Mouse (Mus musculus) hindbrain, embryonic 14.5 days (tissue): ENCODE measurements at regions not wholly inside any gene's neighbourhood (a gene's known extent, or its start where the extent isn't known, plus 50 kb on each side); places are given as distances from the start of the nearest gene placed in this dataset.

Source experiments
- ATAC-seq: fragments of 200-750 bp; cut with Nextera tagmentation; 2 replicates; pipeline ENCODE4 v1.8.0; 2017; ENCODE audit warnings: moderate number of reproducible peaks, mild to moderate bottlenecking, moderate TSS enrichment, moderate library complexity; ENCODE audit not compliant: low FRiP score
- DNase-seq: peaks from one replicate; pipeline ENCODE4 v3.0.0-alpha.2; 2015; ENCODE audit warnings: low spot score
- H3K27ac ChIP-seq: fragments of 300-500 bp; sonication (generic); 2 replicates; pipeline ENCODE4 v1.5.1; 2014; ENCODE audit warnings: mild to moderate bottlenecking, moderate library complexity
- H3K27me3 ChIP-seq: fragments of 300-500 bp; sonication (generic); 2 replicates; pipeline ENCODE4 v1.6.1; 2014; ENCODE audit warnings: mild to moderate bottlenecking, low read length, mixed read lengths; ENCODE audit not compliant: control insufficient read depth, insufficient read depth
- H3K36me3 ChIP-seq: fragments of 300-500 bp; sonication (generic); replicated peaks from 2 replicates; pipeline ENCODE4 v1.6.1; 2014; ENCODE audit not compliant: control insufficient read depth, insufficient read depth
- H3K4me1 ChIP-seq: fragments of 300-500 bp; sonication (generic); replicated peaks from 2 replicates; pipeline ENCODE4 v1.6.1; 2014; ENCODE audit warnings: antibody characterized with exemption, low read length, mixed read lengths; ENCODE audit not compliant: control insufficient read depth, insufficient read depth
- H3K4me2 ChIP-seq: fragments of 300-500 bp; sonication (generic); replicated peaks from 2 replicates; pipeline ENCODE4 v1.6.1; 2014; ENCODE audit warnings: mild to moderate bottlenecking, moderate library complexity
- H3K4me3 ChIP-seq: fragments of 300-500 bp; sonication (generic); replicated peaks from 2 replicates; pipeline ENCODE4 v1.5.1; 2014; ENCODE audit warnings: mild to moderate bottlenecking, low read length
- H3K9ac ChIP-seq: fragments of 300-500 bp; sonication (generic); 2 replicates; pipeline ENCODE4 v1.6.1; 2014
- H3K9me3 ChIP-seq: fragments of 300-500 bp; sonication (generic); 2 replicates; pipeline ENCODE4 v1.6.1; 2016; ENCODE audit warnings: low read length; ENCODE audit not compliant: control insufficient read depth
- WGBS: fragments of 180-500 bp; shearing (Covaris S2); extraction: QIAGEN DNeasy Blood & Tissue Kit; methylation state at CpG from one replicate; pipeline ENCODE4 v1.1.7; 2014; 5-methylcytosine and 5-hydroxymethylcytosine counted together

DNA sequence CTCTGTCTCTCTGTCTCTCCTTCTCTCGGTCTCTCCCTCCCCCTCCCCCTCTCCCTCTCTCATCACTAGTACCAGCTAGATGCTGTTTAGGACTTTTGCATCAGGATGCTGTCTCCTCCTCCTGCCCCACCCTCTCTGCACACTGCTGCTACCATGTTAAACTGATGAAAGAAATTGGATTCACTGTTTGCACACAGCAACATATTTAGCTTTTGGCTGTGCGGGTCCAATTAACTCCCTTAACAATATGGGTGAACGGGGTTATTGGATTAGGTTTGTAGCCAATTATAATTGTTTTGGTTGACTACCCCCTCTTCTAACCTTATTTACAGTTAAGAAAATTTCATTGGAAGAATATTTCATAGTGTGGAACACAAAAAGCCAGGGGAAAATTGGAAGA lies 424.0 kb upstream of the Sorcs1 start:
- DNase-seq, result no peak
- ATAC-seq, result no peak
- H3K9ac ChIP-seq, result no peak overlapping the region
- H3K27me3 ChIP-seq, result no peaks in the 10 kb centered on the region
- 69% methylated on average over 3 of the region's 3 CpGs for WGBS
- H3K9me3 ChIP-seq, result peaks cover 11% of the 10 kb centered on the region
- no peak overlapping the region for H3K4me2 ChIP-seq
- H3K4me1 ChIP-seq, result no peaks in the 10 kb centered on the region
- H3K27ac ChIP-seq, result no peak overlapping the region
- no peaks in the 10 kb centered on the region for H3K36me3 ChIP-seq
- no peak overlapping the region for H3K4me3 ChIP-seq

DNA sequence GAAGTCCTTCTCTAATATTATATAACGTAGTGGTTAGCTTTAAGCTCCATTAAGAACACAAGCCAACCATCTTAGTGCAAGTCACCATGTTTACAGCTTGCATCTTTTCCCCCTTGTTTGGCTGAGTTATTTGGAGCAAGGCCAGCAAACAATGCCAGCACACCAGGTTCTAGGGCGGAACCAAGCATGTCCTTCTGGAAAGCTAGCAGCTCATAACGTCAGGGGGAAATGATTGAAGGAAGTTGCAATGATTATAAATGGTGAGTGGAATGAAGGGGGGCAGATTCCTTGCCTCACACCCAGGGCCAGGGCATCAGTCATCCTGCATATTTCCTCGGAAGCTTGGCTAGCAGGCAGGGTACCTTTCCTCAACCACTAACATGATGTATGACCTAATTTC lies 396.3 kb upstream of the Sorcs1 start:
- ATAC-seq, result no peak
- Histone ChIP-seq H3K4me2 (no peak overlapping the region), H3K9me3 (no peaks in the 10 kb centered on the region), H3K4me1 (no peaks in the 10 kb centered on the region), H3K27ac (no peak overlapping the region), H3K9ac (no peak overlapping the region), H3K36me3 (no peaks in the 10 kb centered on the region), H3K27me3 (no peaks in the 10 kb centered on the region), H3K4me3 (no peak overlapping the region)
- no peak for DNase-seq
- 69% methylated on average over 4 of the region's 4 CpGs for WGBS

- WGBS, result 80% methylated on average over 5 of the region's 5 CpGs
- no peak overlapping the region for H3K27ac ChIP-seq
- H3K4me2 ChIP-seq, result no peak overlapping the region
- ATAC-seq, result no peak
- no peaks in the 10 kb centered on the region for H3K9me3 ChIP-seq
- no peaks in the 10 kb centered on the region for H3K4me1 ChIP-seq
- DNase-seq, result no peak
- no peaks in the 10 kb centered on the region for H3K27me3 ChIP-seq
- H3K9ac ChIP-seq, result no peak overlapping the region
- no peaks in the 10 kb centered on the region for H3K36me3 ChIP-seq
- no peak overlapping the region for H3K4me3 ChIP-seq
These were observed 381.7 kb upstream of the Sorcs1 start for GRCm38 (mm10) chr19:51059961-51060665.

GRCm38 (mm10) chr19:51043544-51043943 lies 365.1 kb upstream of the Sorcs1 start:
- H3K27ac ChIP-seq, result no peak overlapping the region
- H3K36me3 ChIP-seq, result no peaks in the 10 kb centered on the region
- 93% methylated on average over 3 of the region's 3 CpGs for WGBS
- no peaks in the 10 kb centered on the region for H3K4me1 ChIP-seq
- ATAC-seq, result no peak
- H3K27me3 ChIP-seq, result no peaks in the 10 kb centered on the region
- no peak overlapping the region for H3K4me2 ChIP-seq
- H3K4me3 ChIP-seq, result no peak overlapping the region
- no peaks in the 10 kb centered on the region for H3K9me3 ChIP-seq
- no peak overlapping the region for H3K9ac ChIP-seq
- DNase-seq, result no peak

DNA sequence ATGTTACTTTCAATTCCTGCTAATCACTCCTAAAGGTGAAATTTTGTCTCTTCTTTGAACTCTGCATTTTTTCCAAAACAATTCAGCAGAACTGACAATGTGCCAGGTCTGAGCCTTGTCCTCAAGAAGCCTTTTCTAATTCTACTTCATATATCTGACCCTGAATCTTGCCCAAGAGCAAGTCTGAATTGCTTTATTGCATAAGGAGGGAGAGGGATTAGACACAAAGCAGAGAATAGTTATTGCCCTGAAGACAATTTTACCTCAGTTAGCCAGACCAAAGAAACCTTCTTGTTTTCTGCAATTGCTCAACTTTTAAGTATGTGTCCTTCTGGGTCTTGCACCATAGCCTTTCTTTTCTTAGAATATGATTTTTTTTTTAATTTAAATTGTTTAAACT lies 316.0 kb upstream of the Sorcs1 start:
- no peaks in the 10 kb centered on the region for H3K9me3 ChIP-seq
- H3K4me2 ChIP-seq, result no peak overlapping the region
- no peak overlapping the region for H3K4me3 ChIP-seq
- no peaks in the 10 kb centered on the region for H3K4me1 ChIP-seq
- no peaks in the 10 kb centered on the region for H3K27me3 ChIP-seq
- H3K27ac ChIP-seq, result no peak overlapping the region
- ATAC-seq, result no peak
- no peak for DNase-seq
- no peaks in the 10 kb centered on the region for H3K36me3 ChIP-seq
- no peak overlapping the region for H3K9ac ChIP-seq

DNA sequence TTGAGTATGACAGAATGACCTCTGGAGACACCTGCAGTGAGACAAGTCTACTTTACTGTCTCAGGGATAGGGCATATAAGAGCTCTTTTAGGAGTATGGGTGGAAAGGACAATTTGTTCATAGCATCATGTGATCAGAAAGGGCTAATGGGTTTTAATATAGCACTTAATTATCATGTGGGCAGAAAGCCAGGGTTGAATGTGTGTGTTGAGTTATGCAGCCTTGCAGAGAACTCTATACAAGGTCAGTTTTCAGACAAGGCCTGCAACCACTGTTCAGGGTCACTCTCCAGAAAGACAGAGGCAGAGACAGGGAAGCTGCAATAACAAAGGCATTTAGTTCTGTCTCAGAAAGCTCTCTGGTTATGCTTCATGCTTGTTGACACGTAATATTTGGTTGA lies 292.6 kb upstream of the Sorcs1 start:
- no peaks in the 10 kb centered on the region for H3K9me3 ChIP-seq
- H3K4me1 ChIP-seq, result no peaks in the 10 kb centered on the region
- DNase-seq, result no peak
- H3K4me2 ChIP-seq, result no peak overlapping the region
- H3K4me3 ChIP-seq, result no peak overlapping the region
- no peak overlapping the region for H3K27ac ChIP-seq
- no peaks in the 10 kb centered on the region for H3K27me3 ChIP-seq
- 91% methylated on average over 1 of the region's 1 CpGs for WGBS
- no peak for ATAC-seq
- H3K9ac ChIP-seq, result no peak overlapping the region
- no peaks in the 10 kb centered on the region for H3K36me3 ChIP-seq

GRCm38 (mm10) chr19:50961910-50962309 lies 283.5 kb upstream of the Sorcs1 start:
- WGBS, result 73% methylated on average over 8 of the region's 8 CpGs
- Histone ChIP-seq H3K4me3 (no peak overlapping the region), H3K9ac (no peak overlapping the region), H3K27me3 (no peaks in the 10 kb centered on the region), H3K4me1 (no peaks in the 10 kb centered on the region), H3K36me3 (no peaks in the 10 kb centered on the region), H3K27ac (no peak overlapping the region), H3K4me2 (no peak overlapping the region), H3K9me3 (no peaks in the 10 kb centered on the region)
- no peak for ATAC-seq
- no peak for DNase-seq

DNA sequence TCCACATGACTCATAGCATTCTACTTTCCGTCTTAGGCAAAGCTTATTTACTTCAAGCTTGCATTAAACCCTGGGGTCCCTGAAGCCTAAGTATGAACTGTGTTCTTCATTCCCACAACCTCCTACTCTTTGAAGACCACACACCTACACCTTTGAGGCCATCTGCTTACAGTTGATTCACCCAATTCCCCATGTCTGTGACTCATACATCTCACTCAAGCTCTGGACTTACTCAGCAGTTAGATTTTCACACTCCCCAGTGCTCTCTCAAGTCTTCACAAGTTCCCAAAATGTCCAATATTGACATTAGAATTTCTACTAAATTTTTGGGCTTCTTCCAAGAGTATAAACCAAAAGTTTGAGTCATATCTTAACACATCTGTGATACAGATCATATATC lies 266.6 kb upstream of the Sorcs1 start:
- no peak overlapping the region for H3K27ac ChIP-seq
- WGBS, result 94% methylated on average over 1 of the region's 1 CpGs
- DNase-seq (no peak), ATAC-seq (no peak)
- H3K4me2 ChIP-seq, result no peak overlapping the region
- no peaks in the 10 kb centered on the region for H3K27me3 ChIP-seq
- no peaks in the 10 kb centered on the region for H3K9me3 ChIP-seq
- H3K9ac ChIP-seq, result no peak overlapping the region
- no peaks in the 10 kb centered on the region for H3K36me3 ChIP-seq
- no peaks in the 10 kb centered on the region for H3K4me1 ChIP-seq
- H3K4me3 ChIP-seq, result no peak overlapping the region

DNA sequence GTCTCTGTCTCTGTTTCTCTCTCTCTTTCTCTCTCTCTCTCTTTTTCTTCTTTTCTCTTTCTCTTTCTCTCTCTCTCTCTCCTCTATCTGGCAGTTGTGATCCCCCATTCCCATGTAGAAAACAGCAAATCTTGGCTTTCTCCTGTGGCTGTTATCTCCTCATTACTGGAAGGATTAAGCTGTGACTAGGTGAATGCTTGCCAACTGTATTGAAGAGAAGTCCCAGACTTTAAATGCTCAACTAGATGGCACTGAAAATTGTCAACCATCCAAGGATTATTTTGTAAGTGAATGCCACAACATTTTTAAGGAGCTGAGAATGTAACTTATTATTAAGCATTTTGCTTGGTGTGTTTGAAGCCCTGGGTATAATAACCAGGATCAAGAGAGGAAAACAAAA lies 233.2 kb upstream of the Sorcs1 start:
- Histone ChIP-seq H3K4me1 (no peaks in the 10 kb centered on the region), H3K9me3 (no peaks in the 10 kb centered on the region), H3K4me3 (no peak overlapping the region), H3K27ac (no peak overlapping the region), H3K9ac (no peak overlapping the region), H3K36me3 (no peaks in the 10 kb centered on the region), H3K4me2 (no peak overlapping the region), H3K27me3 (no peaks in the 10 kb centered on the region)
- ATAC-seq, result no peak
- no peak for DNase-seq

- H3K9me3 ChIP-seq, result no peaks in the 10 kb centered on the region
- no peaks in the 10 kb centered on the region for H3K4me1 ChIP-seq
- no peak overlapping the region for H3K9ac ChIP-seq
- no peak for DNase-seq
- H3K27me3 ChIP-seq, result no peaks in the 10 kb centered on the region
- H3K27ac ChIP-seq, result no peak overlapping the region
- H3K4me3 ChIP-seq, result no peak overlapping the region
- ATAC-seq, result no peak
- 85% methylated on average over 1 of the region's 1 CpGs for WGBS
- no peaks in the 10 kb centered on the region for H3K36me3 ChIP-seq
- H3K4me2 ChIP-seq, result no peak overlapping the region
These were observed 232.2 kb upstream of the Sorcs1 start for GRCm38 (mm10) chr19:50910674-50911073.
